Mouse (Mus musculus) liver, postnatal 0 days (tissue): ENCODE results near the gene Ahdc1. TPM values are rescaled to one million over a fixed set of nuclear protein-coding genes. Genes with fewer than 3 reads are reported as not detected.
A peak's percentile ranks its signal among the peaks of the same experiment; 100 is the strongest.

ENCODE experiments used
- ATAC-seq: fragments of 200-750 bp; cut with Nextera tagmentation; 2 replicates; pipeline ENCODE4 v1.8.0; 2017; ENCODE audit warnings: mild to moderate bottlenecking, moderate library complexity
- DNase-seq: peaks from one replicate; pipeline ENCODE4 v3.0.0-alpha.2; 2016
- H3K27ac ChIP-seq: fragments of 300-500 bp; sonication (generic); 2 replicates; pipeline ENCODE4 v1.5.1; 2014; ENCODE audit warnings: antibody characterized with exemption, moderate library complexity, mild to moderate bottlenecking, low read depth
- H3K27me3 ChIP-seq: fragments of 300-500 bp; sonication (generic); 2 replicates; pipeline ENCODE4 v1.6.1; 2014; ENCODE audit warnings: low read length, control low read depth, mixed read lengths; ENCODE audit not compliant: insufficient read depth
- H3K36me3 ChIP-seq: fragments of 300-500 bp; sonication (generic); replicated peaks from 2 replicates; pipeline ENCODE4 v1.6.1; 2014; ENCODE audit warnings: mild to moderate bottlenecking, control low read depth, low read length, moderate library complexity, mixed read lengths; ENCODE audit not compliant: insufficient read depth
- H3K4me1 ChIP-seq: fragments of 300-500 bp; sonication (generic); 2 replicates; pipeline ENCODE4 v1.6.1; 2014; ENCODE audit warnings: antibody characterized with exemption, mild to moderate bottlenecking, control low read depth; ENCODE audit not compliant: insufficient read depth
- H3K4me2 ChIP-seq: fragments of 300-500 bp; sonication (generic); 2 replicates; pipeline ENCODE4 v1.6.1; 2014; ENCODE audit warnings: low read depth, mild to moderate bottlenecking, low read length, moderate library complexity, mixed read lengths
- H3K4me3 ChIP-seq: fragments of 300-500 bp; sonication (generic); 2 replicates; pipeline ENCODE4 v1.5.1; 2014; ENCODE audit warnings: low read depth, low read length
- H3K9ac ChIP-seq: fragments of 300-500 bp; sonication (generic); replicated peaks from 2 replicates; pipeline ENCODE4 v1.6.1; 2014; ENCODE audit warnings: mild to moderate bottlenecking, moderate library complexity
- H3K9me3 ChIP-seq: fragments of 300-500 bp; sonication (generic); 2 replicates; pipeline ENCODE4 v1.6.1; 2016; ENCODE audit warnings: mild to moderate bottlenecking, control low read depth, low read length, mixed read lengths
- CTCF ChIP-seq: sonication (generic); IDR thresholded peaks from 2 replicates; pipeline ENCODE4 v1.5.1; 2016; ENCODE audit warnings: antibody characterized with exemption, low read depth
- EP300 ChIP-seq: IDR thresholded peaks from 2 replicates; pipeline ENCODE4 v1.6.1; 2016; ENCODE audit warnings: antibody characterized with exemption, low read depth, mild to moderate bottlenecking
- WGBS: fragments of 180-500 bp; shearing (Covaris S2); extraction: QIAGEN DNeasy Blood & Tissue Kit; methylation state at CpG from one replicate; pipeline ENCODE4 v1.1.7; 2014; ENCODE audit not compliant: insufficient replicate concordance; 5-methylcytosine and 5-hydroxymethylcytosine counted together
- polyA plus RNA-seq: library from polyadenylated mRNA; unstranded; fragments of >200 nt; fragmentation: Nextera tagmentation; extraction: Ambion mirVana; gene quantifications from 2 replicates; pipeline ENCODE4 v1.2.1, GENCODE M21; 2015

Gene Ahdc1
- polyA plus RNA-seq, 1 experiment from 2014 or later, result 0.87 TPM

- Histone ChIP-seq H3K4me3 (no peak overlapping the region), H3K27ac (no peak overlapping the region), H3K4me2 (no peak overlapping the region), H3K27me3 (no peaks in the 10 kb centered on the region), H3K4me1 (no peaks in the 10 kb centered on the region), H3K9ac (no peak overlapping the region), H3K9me3 (no peaks in the 10 kb centered on the region), H3K36me3 (no peaks in the 10 kb centered on the region)
- TF ChIP-seq CTCF, result no peak
- TF ChIP-seq EP300, result no peak
- ATAC-seq, result no peak
- WGBS, result 57% methylated on average over 10 of the region's 10 CpGs
- no peak for DNase-seq
These were observed 14.1 kb downstream of the Ahdc1 start for GRCm38 (mm10) chr4:133024969-133025685.

DNA sequence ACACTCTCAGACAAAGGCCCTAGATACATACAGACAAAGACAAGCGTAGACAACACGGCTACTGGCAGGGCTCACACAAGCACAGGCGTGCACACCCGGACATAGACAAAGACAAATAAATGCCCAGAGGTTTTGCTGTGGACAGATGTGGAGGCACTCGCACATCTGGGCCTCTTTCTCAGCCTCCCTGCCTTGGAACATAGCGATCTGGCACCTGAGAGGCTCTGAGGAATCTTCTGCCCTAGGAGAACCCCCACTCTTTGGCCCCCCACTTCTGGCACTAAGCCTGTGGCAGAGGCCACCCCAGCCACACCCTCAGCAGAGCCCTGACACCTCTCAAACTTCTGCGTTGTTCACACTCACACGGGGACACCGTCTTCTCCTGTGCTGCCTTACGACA is 15.2 kb downstream of the Ahdc1 start:
- no peak overlapping the region for H3K9ac ChIP-seq
- ATAC-seq (no peak), DNase-seq (no peak)
- H3K36me3 ChIP-seq, result no peaks in the 10 kb centered on the region
- 76% methylated on average over 10 of the region's 10 CpGs for WGBS
- H3K27me3 ChIP-seq, result no peaks in the 10 kb centered on the region
- H3K4me1 ChIP-seq, result no peaks in the 10 kb centered on the region
- H3K4me2 ChIP-seq, result no peak overlapping the region
- no peak overlapping the region for H3K4me3 ChIP-seq
- H3K27ac ChIP-seq, result no peak overlapping the region
- H3K9me3 ChIP-seq, result no peaks in the 10 kb centered on the region
- TF ChIP-seq CTCF (no peak), EP300 (no peak)

GRCm38 (mm10) chr4:133026826-133027375 is 15.8 kb downstream of the Ahdc1 start:
- Histone ChIP-seq H3K4me3 (no peak overlapping the region), H3K27ac (no peak overlapping the region), H3K36me3 (no peaks in the 10 kb centered on the region), H3K4me1 (no peaks in the 10 kb centered on the region), H3K9me3 (no peaks in the 10 kb centered on the region), H3K27me3 (no peaks in the 10 kb centered on the region), H3K4me2 (no peak overlapping the region), H3K9ac (no peak overlapping the region)
- no peak for DNase-seq
- ATAC-seq, result no peak
- WGBS, result 29% methylated on average over 2 of the region's 2 CpGs
- no peak for TF ChIP-seq EP300
- peak; percentile 43 for TF ChIP-seq CTCF

- Histone ChIP-seq H3K4me3 (no peak overlapping the region), H3K9me3 (no peaks in the 10 kb centered on the region), H3K4me2 (no peak overlapping the region), H3K27me3 (no peaks in the 10 kb centered on the region), H3K36me3 (no peaks in the 10 kb centered on the region), H3K9ac (no peak overlapping the region), H3K4me1 (no peaks in the 10 kb centered on the region), H3K27ac (no peak overlapping the region)
- ATAC-seq (no peak), DNase-seq (no peak)
- WGBS, result 69% methylated on average over 10 of the region's 10 CpGs
- TF ChIP-seq EP300, result no peak
- TF ChIP-seq CTCF, result no peak
These were observed 16.7 kb downstream of the Ahdc1 start for GRCm38 (mm10) chr4:133027721-133028120.

DNA sequence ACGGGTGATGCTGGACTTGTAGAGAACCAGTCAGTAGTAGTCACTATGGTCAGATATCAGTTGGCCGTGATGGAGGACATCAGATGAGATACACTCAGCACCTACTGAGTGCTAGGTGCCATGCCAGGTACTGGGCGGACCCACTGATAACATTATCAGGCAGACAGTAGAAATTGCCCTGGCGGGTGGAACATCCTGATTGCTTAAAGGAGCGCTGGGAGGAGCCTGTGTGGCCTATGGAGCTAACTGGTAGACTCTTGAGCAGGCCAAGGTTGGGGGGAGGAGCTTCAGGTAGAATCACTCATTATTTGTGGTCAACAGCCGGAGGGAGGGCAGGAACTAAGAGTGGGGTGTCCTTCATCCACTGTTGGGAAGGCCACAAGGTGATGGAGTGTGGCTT is 17.1 kb downstream of the Ahdc1 start:
- WGBS, result 63% methylated on average over 6 of the region's 6 CpGs
- no peaks in the 10 kb centered on the region for H3K36me3 ChIP-seq
- ATAC-seq (no peak), DNase-seq (no peak)
- no peaks in the 10 kb centered on the region for H3K9me3 ChIP-seq
- TF ChIP-seq EP300 (no peak), CTCF (no peak)
- no peak overlapping the region for H3K9ac ChIP-seq
- H3K4me3 ChIP-seq, result no peak overlapping the region
- no peaks in the 10 kb centered on the region for H3K27me3 ChIP-seq
- no peak overlapping the region for H3K4me2 ChIP-seq
- H3K27ac ChIP-seq, result no peak overlapping the region
- no peaks in the 10 kb centered on the region for H3K4me1 ChIP-seq

- Histone ChIP-seq H3K9ac (no peak overlapping the region), H3K4me1 (no peaks in the 10 kb centered on the region), H3K36me3 (no peaks in the 10 kb centered on the region), H3K4me2 (no peak overlapping the region), H3K27me3 (no peaks in the 10 kb centered on the region), H3K4me3 (no peak overlapping the region), H3K9me3 (no peaks in the 10 kb centered on the region), H3K27ac (no peak overlapping the region)
- TF ChIP-seq CTCF, result no peak
- TF ChIP-seq EP300, result no peak
- DNase-seq (no peak), ATAC-seq (no peak)
- WGBS, result 74% methylated on average over 6 of the region's 6 CpGs
These were observed 17.8 kb downstream of the Ahdc1 start for GRCm38 (mm10) chr4:133028875-133029274.
